Mouse (Mus musculus) natural killer cell, adult 2 months (primary cell): ENCODE data around the gene Rilp.

Source experiments
- DNase-seq, 2 experiments: peaks; one replicate each; pipeline ENCODE4 v3.0.0; 2022; ENCODE audit warnings: low spot score in 2 of 2

The Rilp gene

GRCm38 (mm10) chr11:75509741-75510626, at the start of gene Rilp:
Gene Rilp, plus strand, starts transcription at chr11:75510094.
- no peak for DNase-seq

GRCm38 (mm10) chr11:75460103-75460843, 49.6 kb upstream of the Rilp start:
- peak; percentile 85 to 88 for DNase-seq

- DNase-seq = peak; percentile 99
Observed at GRCm38 (mm10) chr11:75460844-75461742, 48.8 kb upstream of the Rilp start, which contains the start of gene Tlcd2. Gene Tlcd2, plus strand, starts transcription at chr11:75461715.

GRCm38 (mm10) chr11:75461743-75462252, 48.1 kb upstream of the Rilp start:
- no peak for DNase-seq

- DNase-seq = peak; percentile 60 to 65
Observed at GRCm38 (mm10) chr11:75462253-75462783, 47.6 kb upstream of the Rilp start.

GRCm38 (mm10) chr11:75462865-75463336, 47.0 kb upstream of the Rilp start:
- no peak for DNase-seq

GRCm38 (mm10) chr11:75463624-75464023, 46.3 kb upstream of the Rilp start:
- no peak for DNase-seq

GRCm38 (mm10) chr11:75464417-75464816, 45.5 kb upstream of the Rilp start:
- DNase-seq = no peak

- no peak for DNase-seq
Observed at GRCm38 (mm10) chr11:75465051-75465450, 44.8 kb upstream of the Rilp start.

GRCm38 (mm10) chr11:75466731-75467505, 43.0 kb upstream of the Rilp start:
- no peak for DNase-seq

- DNase-seq = no peak
Observed at GRCm38 (mm10) chr11:75467512-75468215, 42.2 kb upstream of the Rilp start.

- DNase-seq = no peak
Observed at GRCm38 (mm10) chr11:75468410-75468809, 41.5 kb upstream of the Rilp start.

- DNase-seq = no peak
Observed at GRCm38 (mm10) chr11:75469261-75469660, 40.6 kb upstream of the Rilp start.

- DNase-seq = no peak
Observed at GRCm38 (mm10) chr11:75470675-75471074, 39.2 kb upstream of the Rilp start.

GRCm38 (mm10) chr11:75472469-75473081, 37.3 kb upstream of the Rilp start:
- peak in 1 of 2 experiments; percentile 25 for DNase-seq

- DNase-seq = no peak
Observed at GRCm38 (mm10) chr11:75473376-75473775, 36.5 kb upstream of the Rilp start.

GRCm38 (mm10) chr11:75486192-75486591, 23.7 kb upstream of the Rilp start:
- DNase-seq = no peak

- DNase-seq = peak; percentile 98
Observed at GRCm38 (mm10) chr11:75486601-75487285, 23.2 kb upstream of the Rilp start, which contains the start of gene Prpf8. Gene Prpf8, plus strand, starts transcription at chr11:75486816.
